Mouse (Mus musculus): ENCODE data around the gene Adam15.

The Adam15 gene

DNA sequence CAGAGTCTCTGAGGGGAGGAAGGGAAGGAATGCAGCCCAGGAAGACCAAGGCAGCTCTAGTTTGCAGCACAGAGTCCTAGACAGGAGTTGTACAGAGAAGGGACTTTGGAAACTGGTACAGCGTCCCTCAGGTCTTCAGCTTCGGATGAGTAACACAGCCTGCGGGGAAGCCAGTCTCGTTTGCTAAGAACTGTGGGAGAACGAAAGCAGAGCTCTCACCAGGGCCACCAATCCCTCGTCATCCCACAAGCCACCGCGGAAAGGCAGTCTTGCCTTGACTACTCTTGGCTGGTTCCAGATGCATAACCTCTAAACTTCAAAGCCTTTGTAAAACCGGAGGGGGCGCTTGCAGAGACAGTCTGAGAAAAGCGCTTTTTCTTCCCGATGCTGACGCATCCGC, 50.3 kb downstream of the Adam15 start:
- no peak for DNase-seq (ENCODE audit: low read depth, low spot score)

DNA sequence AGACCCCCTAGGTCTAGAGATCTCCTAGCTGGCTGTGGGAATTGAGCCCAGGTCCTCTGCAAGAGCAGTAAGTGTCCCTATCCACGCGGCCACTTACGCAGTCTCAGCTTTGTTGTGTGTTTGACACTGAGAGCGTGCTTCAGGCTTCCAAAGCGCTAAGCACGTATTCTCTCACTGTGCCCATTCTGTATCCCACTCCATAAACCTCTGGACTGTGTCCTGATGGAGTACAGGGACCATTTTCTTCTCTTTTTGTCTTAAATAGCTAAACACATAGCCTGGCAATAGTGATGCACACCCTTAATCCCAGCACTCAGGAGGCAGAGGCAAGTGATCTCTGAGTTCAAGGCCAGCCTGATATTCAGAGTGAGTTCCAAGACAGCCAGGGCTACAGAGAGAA, 50.9 kb downstream of the Adam15 start:
- DNase-seq (ENCODE audit: low read depth, low spot score), result no peak

DNA sequence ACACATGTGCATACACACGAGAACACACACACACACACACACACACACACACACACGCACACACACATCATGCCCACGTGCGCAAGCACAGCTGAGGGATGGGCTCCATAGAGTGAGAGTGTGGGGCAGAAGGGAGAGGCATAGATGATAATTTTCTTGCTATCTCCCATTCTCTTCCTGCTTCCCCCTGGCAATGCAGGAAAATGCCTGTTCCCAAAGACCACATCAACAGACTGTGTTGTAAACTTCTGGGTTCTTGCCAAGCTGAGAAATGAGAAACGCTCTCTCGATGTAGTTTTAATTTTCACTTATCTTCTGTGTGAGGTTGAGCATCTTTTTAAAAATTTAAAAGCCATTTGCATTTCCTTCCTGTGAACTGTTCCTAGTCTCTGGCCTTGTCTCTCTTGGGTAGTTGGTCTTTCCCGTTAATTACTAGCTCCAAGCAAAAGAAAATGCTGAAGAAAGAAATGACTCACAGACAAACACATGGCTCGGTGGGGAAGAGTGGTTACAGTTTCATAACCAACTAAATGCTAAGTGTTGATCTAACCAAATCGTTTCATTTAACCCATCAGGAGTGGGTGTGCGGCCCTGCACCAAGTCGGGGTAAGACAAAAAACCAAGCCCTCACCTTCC, 52.9 kb downstream of the Adam15 start:
- no peak for DNase-seq (ENCODE audit: low read depth, low spot score)

- no peak for DNase-seq (ENCODE audit: low read depth, low spot score)
Observed at GRCm38 (mm10) chr3:89295685-89296230, 54.0 kb downstream of the Adam15 start.

DNA sequence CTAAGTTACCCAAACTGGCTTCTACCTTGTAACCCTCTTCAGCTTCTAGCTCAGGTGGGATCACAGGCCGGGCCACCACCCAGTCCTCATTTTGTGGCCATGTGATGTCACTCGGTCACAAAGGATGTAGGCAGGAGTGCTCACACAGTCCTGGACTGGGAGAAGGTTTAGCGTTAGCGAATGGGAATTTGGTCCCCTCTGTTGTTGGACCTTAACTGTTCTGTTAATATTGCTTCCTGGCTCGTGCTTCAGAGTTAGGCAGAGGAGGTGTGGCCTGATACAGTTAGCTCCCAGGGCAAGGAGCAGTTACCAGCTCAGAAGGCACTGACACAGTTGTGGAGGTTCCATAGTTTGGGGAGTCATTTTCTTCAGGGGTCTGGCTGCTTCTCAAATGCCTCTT, 55.6 kb downstream of the Adam15 start:
- no peak for DNase-seq (ENCODE audit: low read depth, low spot score)

GRCm38 (mm10) chr3:89293247-89293918, 56.4 kb downstream of the Adam15 start:
- no peak for DNase-seq (ENCODE audit: low read depth, low spot score)

DNA sequence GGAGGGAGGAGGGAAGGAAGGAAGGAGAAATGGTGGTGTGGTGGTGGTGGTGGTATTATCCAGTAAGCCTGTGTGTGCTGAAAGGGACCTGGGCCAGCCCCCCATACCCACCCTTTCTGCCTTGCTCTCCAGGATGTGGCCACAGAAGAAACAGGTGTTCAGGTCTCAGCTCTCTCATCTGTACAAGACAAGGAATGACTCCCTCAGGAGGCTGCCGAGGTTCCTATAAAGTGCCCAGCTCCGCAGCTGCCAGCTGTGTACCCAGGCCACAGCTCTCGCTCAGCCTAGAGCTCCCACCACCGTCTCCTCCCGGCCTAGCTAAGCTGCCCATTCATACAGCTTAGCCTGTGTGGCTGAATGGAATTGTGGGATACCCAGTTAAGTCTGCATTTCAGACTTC, 57.5 kb downstream of the Adam15 start:
- no peak for DNase-seq (ENCODE audit: low read depth, low spot score)

DNA sequence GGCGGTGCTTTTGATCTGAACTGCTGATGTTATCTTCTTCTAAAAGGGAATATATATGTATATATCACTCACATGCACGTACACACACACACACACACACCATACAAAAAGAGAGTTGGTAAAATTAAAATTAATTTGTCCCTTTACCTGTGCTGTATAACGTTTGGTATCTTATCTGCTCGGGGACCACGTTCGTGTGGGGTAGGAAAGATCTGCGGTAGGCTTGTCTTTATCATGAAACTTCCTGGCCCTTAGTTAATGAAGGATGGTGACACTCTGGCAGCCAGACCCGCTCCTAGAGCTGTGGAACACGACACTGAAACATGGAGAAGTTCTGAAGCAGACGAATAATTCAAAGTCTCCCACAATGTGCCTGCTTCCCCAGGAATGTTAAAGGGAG, 57.9 kb downstream of the Adam15 start:
- DNase-seq (ENCODE audit: low read depth, low spot score), result no peak
